Mouse (Mus musculus): ENCODE results near the gene 4921507P07Rik. TPM values are rescaled to one million over a fixed set of nuclear protein-coding genes. Genes with fewer than 3 reads are reported as not detected.

4921507P07Rik gene
- polyA plus RNA-seq, 1 experiment from 2014 or later: 3.0 TPM

DNA sequence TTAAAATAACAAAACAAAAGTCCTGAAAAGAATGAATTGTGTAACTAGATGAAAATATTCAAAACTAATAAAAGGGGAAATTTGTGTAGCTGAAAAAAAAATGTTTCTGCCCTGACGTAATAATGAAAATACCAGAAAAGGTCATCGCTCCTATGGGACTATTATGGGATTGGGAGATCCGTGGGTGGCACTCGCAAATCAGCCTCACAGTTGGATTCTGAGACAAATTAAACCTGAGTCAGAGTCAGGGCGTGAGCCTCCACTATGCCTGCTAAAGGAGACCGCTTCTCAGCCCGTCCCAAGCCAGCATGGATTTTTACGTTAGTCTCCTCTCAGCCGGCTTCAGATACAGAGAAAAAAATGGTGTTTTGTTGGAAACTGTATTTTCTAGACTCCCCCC is 69.0 kb downstream of the 4921507P07Rik start:
- Histone ChIP-seq H3K9me3 (ENCODE audit: control insufficient read depth, low read length) (no peaks in the 10 kb centered on the region), H3K4me2 (ENCODE audit: low read length) (no peak overlapping the region), H3K36me3 (ENCODE audit: control insufficient read depth, insufficient read depth, low read length) (no peaks in the 10 kb centered on the region), H3K9ac (ENCODE audit: low read depth, low read length) (no peak overlapping the region), H3K4me1 (ENCODE audit: control insufficient read depth, insufficient read depth, low read depth, low read length) (no peaks in the 10 kb centered on the region), H3K4me3 (ENCODE audit: low read length) (no peak overlapping the region), H3K27ac (ENCODE audit: low read depth, low read length) (no peak overlapping the region), H3K27me3 (replicated peaks; ENCODE audit: control insufficient read depth, insufficient read depth, low read length) (no peaks in the 10 kb centered on the region)
- no peak for ATAC-seq
- 65% methylated on average over 9 of the region's 9 CpGs for WGBS

DNA sequence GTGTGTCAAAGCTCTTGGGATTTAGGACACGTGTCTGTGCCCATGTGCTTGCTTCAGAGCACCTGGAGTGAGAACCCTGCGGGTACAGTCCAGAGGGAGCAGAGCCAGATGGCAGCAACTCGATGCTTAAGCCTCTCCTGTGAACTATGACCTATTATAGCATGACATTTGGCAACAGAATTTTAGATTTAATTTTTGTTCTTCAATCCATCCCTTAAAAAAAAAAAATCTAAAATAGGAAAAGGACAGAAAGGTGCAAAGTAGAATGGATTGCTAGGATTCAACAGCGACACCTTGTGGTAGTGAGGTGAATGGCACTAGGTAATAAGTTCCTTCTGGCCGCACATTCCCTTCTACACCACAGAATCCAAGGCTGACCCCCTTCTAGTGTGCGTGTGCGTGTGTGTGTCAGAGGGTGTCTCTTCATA is 69.8 kb downstream of the 4921507P07Rik start:
- Histone ChIP-seq H3K27me3 (replicated peaks; ENCODE audit: control insufficient read depth, insufficient read depth, low read length) (no peaks in the 10 kb centered on the region), H3K27ac (ENCODE audit: low read depth, low read length) (no peak overlapping the region), H3K9ac (ENCODE audit: low read depth, low read length) (no peak overlapping the region), H3K4me2 (ENCODE audit: low read length) (no peak overlapping the region), H3K4me1 (ENCODE audit: control insufficient read depth, insufficient read depth, low read depth, low read length) (no peaks in the 10 kb centered on the region), H3K4me3 (ENCODE audit: low read length) (no peak overlapping the region), H3K36me3 (ENCODE audit: control insufficient read depth, insufficient read depth, low read length) (no peaks in the 10 kb centered on the region), H3K9me3 (ENCODE audit: control insufficient read depth, low read length) (no peaks in the 10 kb centered on the region)
- WGBS: 15% methylated on average over 7 of the region's 7 CpGs
- ATAC-seq: peak; percentile 54; the same call in 1 of the 2 replicates

DNA sequence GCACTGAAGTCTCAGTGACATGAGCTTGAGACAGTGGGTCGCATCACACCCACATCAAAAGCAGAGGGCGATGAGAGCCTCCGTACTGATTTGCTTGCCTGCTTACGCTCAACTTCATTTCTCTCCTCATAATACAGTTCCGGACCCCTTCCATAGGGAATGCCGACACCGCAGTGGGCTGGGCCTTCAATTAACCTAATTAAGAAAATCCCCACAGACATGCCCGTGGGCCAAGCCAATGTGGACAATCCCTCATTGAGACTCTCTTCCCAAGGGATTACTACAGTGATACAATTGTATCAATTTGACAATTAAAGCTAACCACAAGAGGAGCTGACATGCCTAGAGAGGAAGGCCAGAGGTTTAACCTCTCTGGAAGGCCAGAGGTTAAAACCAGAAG is 70.6 kb downstream of the 4921507P07Rik start:
- H3K27me3 ChIP-seq (replicated peaks; ENCODE audit: control insufficient read depth, insufficient read depth, low read length): no peaks in the 10 kb centered on the region
- 67% methylated on average over 8 of the region's 8 CpGs for WGBS
- H3K4me1 ChIP-seq (ENCODE audit: control insufficient read depth, insufficient read depth, low read depth, low read length): no peaks in the 10 kb centered on the region
- no peak overlapping the region for H3K27ac ChIP-seq (ENCODE audit: low read depth, low read length)
- H3K9me3 ChIP-seq (ENCODE audit: control insufficient read depth, low read length): no peaks in the 10 kb centered on the region
- no peak overlapping the region for H3K4me3 ChIP-seq (ENCODE audit: low read length)
- H3K4me2 ChIP-seq (ENCODE audit: low read length): no peak overlapping the region
- ATAC-seq: no peak
- no peak overlapping the region for H3K9ac ChIP-seq (ENCODE audit: low read depth, low read length)
- H3K36me3 ChIP-seq (ENCODE audit: control insufficient read depth, insufficient read depth, low read length): no peaks in the 10 kb centered on the region

DNA sequence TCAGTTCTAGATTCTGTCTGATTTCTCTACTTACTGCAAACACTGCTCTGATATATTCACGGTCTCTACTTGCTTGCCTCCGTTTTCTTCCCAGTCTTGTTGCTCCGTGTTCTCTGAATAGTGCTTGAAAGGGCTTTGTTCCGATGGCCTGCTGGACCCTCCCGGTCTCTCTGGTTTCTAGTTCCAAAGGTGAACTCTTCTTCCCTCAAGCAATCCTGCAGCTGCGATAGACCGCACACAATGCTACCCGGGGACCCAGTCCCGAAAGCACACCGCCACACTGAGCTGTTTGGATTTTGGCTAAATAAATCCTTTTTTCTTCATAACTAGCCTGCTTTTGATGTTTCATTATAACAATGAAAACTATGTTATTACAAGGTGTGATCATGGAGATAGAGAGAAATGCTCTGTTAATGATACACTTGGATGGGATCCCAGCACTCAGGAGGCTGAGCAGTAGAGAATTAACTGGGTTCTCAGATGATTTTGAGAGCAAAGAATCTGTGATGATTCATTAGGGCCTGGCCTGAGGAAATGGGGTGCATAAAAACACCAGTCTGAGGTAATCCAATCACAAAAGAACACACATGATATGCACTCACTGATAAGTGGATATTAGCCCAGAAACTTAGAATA is 72.1 kb downstream of the 4921507P07Rik start:
- no peak for ATAC-seq
- no peak overlapping the region for H3K9ac ChIP-seq (ENCODE audit: low read depth, low read length)
- WGBS: 86% methylated on average over 10 of the region's 10 CpGs
- H3K27ac ChIP-seq (ENCODE audit: low read depth, low read length): no peak overlapping the region
- no peaks in the 10 kb centered on the region for H3K9me3 ChIP-seq (ENCODE audit: control insufficient read depth, low read length)
- H3K4me3 ChIP-seq (ENCODE audit: low read length): no peak overlapping the region
- H3K36me3 ChIP-seq (ENCODE audit: control insufficient read depth, insufficient read depth, low read length): no peaks in the 10 kb centered on the region
- no peaks in the 10 kb centered on the region for H3K27me3 ChIP-seq (replicated peaks; ENCODE audit: control insufficient read depth, insufficient read depth, low read length)
- H3K4me2 ChIP-seq (ENCODE audit: low read length): no peak overlapping the region
- no peaks in the 10 kb centered on the region for H3K4me1 ChIP-seq (ENCODE audit: control insufficient read depth, insufficient read depth, low read depth, low read length)

Small RNAs within 50 kb of the gene (microRNA-seq; reads per million reads assigned to microRNA genes)
- gene Mir6371: not detected

Other genes with a start within 250 kb of the 4921507P07Rik start
- 4.5 TPM in 2 replicates for gene Osbpl3, start 140.4 kb downstream of the 4921507P07Rik start, polyA plus RNA-seq (2015; fragmentation: Nextera tagmentation; extraction: Ambion mirVana)
- 79.2 and 91.1 TPM in 2 replicates for gene Cycs, start 30.1 kb downstream of the 4921507P07Rik start, polyA plus RNA-seq (2015; fragmentation: Nextera tagmentation; extraction: Ambion mirVana)
- gene Npvf, start 57.8 kb upstream of the 4921507P07Rik start, polyA plus RNA-seq (2015; fragmentation: Nextera tagmentation; extraction: Ambion mirVana): 0.26 TPM in 1 of 2 replicates, not detected in the other

Data from hindbrain, embryonic 16.5 days (tissue).